Mouse (Mus musculus) C2C12 (cell line): ENCODE measurements around the gene Csmd2.

Experiments
- CEBPB ChIP-seq: IDR thresholded peaks from one replicate; pipeline ENCODE4 v1.6.1; 2011; ENCODE audit warnings: low read depth, mild to moderate bottlenecking, control low read depth, moderate library complexity
- CTCF ChIP-seq: IDR thresholded peaks from one replicate; pipeline ENCODE4 v1.5.1; 2011; ENCODE audit not compliant: control insufficient read depth, insufficient read depth, insufficient read length
- MAX ChIP-seq: IDR thresholded peaks from one replicate; pipeline ENCODE4 v1.6.1; 2011; ENCODE audit warnings: mild to moderate bottlenecking, control low read depth
- MYOD1 ChIP-seq: IDR thresholded peaks from one replicate; pipeline ENCODE4 v1.6.1; 2011; ENCODE audit warnings: low read depth; ENCODE audit not compliant: control insufficient read depth, insufficient read length

DNA sequence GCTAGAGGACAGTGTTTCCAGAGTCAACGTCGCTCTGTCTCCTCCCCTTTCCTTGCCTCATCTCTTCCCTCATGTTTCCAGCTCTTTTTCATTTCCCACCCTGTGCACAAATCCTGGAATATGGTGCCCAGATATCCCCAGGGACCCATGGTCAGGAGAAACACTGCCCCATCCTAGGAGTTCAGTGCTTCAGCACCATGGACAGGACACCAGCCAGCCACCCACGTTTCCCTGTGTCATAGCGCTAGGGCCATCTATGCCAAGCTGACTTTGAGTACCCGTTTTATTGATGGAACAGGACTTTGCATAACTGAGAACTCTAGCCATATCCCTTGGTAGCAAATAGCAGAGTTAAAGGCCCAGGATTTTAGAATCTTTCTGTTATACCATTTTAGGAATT is 55.0 kb downstream of the Csmd2 start:
- no peak for TF ChIP-seq CTCF
- no peak for TF ChIP-seq MYOD1
- TF ChIP-seq MAX, result no peak
- no peak for TF ChIP-seq CEBPB
